Mouse (Mus musculus): ENCODE measurements around the gene Sh3bgrl.

Sh3bgrl gene

DNA sequence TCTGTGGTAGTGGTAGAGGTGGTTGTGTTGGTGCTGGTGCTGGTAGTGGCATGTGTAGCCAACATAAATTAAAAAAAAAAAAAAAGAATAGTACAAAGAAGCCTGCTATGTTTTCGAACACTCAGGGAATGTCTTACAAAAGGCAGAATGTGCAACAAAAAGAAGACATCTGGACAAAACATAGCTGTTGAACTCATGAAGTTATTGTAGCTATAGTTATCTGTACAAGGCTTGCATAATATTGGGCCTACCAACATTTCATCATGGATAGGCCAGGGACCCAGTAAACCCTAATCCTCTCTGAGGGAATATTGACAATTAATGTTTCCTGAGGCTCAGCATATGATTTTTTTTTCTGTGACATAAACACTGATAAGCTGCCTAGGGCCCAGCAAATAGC, 37.3 kb downstream of the Sh3bgrl start:
- no peak for DNase-seq (ENCODE audit: inconsistent ontology term)

DNA sequence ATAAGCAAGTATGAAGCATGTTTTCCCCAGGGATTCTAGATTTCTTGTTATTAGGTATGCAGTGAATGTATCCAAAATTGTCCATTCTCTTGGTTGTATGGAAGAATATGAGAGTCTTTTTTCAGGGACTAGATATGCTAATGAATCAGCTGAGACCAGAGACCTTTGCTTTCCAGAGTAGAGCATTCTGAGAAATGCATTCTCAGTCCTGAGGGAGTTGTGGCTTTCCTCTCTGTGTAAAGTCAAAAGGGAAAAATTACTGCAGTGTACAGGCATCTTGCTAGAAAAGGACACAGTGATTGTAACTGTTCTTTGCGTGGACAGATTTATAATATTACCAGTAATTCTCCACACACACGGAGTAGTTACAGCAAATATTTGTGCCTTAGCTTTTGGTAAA, 38.3 kb downstream of the Sh3bgrl start:
- no peak for DNase-seq (ENCODE audit: inconsistent ontology term)

DNA sequence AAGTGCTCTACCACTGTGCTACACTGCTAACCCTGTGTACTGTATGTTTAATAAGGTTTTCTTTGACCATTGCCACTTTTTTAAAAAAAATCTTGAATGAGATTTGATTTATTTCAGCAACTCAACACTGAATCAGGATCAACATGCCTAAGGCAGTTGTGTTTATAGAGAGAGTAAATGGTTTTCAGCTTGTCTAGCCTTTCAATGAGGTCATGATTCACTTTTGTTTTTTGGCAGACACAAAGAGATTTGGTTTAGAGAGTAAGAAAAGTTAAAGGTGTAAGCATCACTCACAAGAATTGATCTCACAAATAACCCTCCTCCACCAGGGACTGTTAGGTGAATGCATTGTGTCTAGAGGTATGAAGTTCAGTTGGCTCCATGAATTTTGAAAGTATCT, 41.1 kb downstream of the Sh3bgrl start:
- no peak for DNase-seq (ENCODE audit: inconsistent ontology term)

GRCm38 (mm10) chrX:109136820-109137219, 41.7 kb downstream of the Sh3bgrl start:
- DNase-seq (ENCODE audit: inconsistent ontology term), result no peak

DNA sequence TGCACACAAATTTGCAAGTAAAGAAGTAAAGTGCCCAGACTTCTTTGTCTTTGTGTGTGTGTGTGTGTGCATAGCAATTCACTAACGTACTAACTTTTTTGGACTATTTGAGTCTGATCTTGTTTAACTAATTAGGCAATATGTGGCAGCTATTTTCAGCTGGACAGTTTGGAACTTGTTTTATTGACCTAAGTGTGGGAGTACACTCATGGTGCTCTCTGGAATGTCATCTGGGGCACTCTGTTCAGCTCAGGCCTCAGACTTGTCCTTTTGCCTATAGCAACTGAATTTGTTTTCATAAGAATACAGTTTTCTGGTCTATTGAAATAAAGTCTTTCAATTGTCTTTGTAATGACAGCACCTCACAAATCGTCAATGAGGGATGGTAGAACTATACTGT, 42.1 kb downstream of the Sh3bgrl start:
- DNase-seq (ENCODE audit: inconsistent ontology term), result peak; percentile 52

- no peak for DNase-seq (ENCODE audit: inconsistent ontology term)
Observed at GRCm38 (mm10) chrX:109141337-109141870, 46.2 kb downstream of the Sh3bgrl start.

- no peak for DNase-seq (ENCODE audit: inconsistent ontology term)
Observed at GRCm38 (mm10) chrX:109142281-109142680, 47.1 kb downstream of the Sh3bgrl start.

DNA sequence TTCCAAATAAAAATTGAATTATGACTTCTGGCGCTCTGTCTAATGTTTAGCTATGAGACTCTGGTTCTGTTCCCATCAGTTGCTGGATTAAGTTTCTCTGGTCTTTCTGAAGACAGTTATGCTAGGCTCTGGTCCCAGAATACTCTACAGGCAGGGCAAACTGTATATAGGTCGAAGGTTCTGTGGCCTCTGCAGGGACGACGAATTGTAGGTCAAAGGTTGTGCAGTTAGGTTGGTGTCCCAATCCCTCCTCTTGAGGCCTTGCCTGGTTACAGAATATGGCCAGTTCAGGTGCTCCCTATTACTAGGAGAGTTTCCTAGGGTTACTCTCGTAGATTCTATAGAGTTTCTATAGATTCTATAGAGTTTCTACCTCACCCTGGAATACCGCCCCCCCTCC, 50.6 kb downstream of the Sh3bgrl start:
- no peak for DNase-seq (ENCODE audit: inconsistent ontology term)

GRCm38 (mm10) chrX:109147108-109147507, 51.9 kb downstream of the Sh3bgrl start:
- DNase-seq (ENCODE audit: inconsistent ontology term), result no peak

DNA sequence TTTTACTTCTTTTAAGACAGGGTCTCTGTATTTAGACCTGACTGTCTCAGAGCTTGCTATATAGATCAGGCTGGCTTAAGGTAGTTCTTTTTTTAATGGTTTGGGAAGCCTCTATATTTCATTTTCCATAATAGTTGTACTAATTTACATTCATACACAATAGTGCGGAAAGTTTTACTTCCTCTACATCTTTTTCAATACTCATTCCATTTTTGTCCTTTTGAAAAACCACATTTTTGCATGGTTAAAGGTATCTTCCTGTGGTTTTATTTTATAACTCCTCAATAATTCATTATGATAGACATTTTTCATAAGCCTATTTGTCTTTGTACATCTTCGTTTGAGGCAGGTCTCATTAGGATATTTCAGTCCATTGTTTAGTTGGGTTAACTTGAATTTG, 56.1 kb downstream of the Sh3bgrl start:
- DNase-seq (ENCODE audit: inconsistent ontology term), result no peak

GRCm38 (mm10) chrX:109160326-109160725, 65.2 kb downstream of the Sh3bgrl start:
- no peak for DNase-seq (ENCODE audit: inconsistent ontology term)

DNA sequence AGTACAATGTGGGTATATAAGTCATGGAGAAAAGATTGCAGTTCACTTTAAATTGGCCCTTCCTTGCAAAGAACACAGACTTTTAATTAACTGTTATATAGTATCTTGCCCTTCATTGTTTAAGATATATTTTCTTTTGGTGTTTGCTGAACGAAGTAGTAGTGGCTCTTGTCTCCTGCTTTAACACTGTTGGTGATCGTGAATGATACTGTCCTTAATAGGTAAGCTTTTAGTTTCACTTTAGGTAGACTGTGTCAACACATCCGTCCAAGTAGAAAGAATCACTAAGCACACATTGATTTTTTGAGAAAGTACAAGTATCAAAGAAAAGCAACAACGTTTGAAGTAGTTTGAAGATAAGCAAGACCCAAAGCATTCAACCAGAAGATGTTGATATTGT, 65.7 kb downstream of the Sh3bgrl start:
- DNase-seq (ENCODE audit: inconsistent ontology term), result no peak

DNA sequence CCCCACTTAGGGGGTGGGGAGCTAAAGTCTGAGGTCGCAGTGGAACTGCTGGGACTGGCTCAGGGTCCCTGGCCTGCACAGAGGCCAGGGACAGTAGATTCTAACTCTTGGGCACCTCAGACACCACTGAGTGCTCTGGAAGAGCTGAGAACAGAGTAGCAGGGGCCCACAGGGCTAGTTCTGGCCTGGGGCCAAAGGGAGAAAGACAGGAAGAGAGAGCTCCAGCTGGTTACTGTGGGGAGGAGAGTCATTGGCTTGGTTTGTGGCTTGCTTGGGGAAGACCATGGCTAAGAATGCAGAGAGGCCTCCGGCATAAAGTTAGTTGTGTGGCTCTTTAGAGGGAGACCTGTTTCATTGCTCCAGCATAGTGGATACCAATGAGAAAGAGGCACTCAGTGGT, 79.9 kb downstream of the Sh3bgrl start:
- DNase-seq (ENCODE audit: inconsistent ontology term), result no peak

DNA sequence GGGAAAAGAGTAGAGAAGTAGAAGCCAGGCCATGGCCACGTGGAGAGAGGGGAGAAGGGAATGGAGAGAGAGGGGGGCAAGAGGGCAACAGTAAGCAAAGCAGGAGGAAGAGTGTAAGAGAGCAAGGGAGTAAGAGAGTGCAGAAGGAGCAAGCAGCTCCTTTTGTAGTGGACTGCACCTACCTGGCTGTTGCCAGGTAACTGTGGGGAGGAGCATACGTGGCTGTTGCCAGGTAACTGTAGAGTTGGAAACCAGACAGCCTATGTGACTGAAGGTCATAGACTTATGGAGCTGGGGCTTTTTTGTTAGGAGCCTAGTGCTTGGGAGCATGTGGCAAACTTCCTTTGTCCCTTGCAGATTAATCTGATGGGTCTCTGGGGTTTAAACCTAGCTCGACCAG, 80.3 kb downstream of the Sh3bgrl start:
- no peak for DNase-seq (ENCODE audit: inconsistent ontology term)

DNA sequence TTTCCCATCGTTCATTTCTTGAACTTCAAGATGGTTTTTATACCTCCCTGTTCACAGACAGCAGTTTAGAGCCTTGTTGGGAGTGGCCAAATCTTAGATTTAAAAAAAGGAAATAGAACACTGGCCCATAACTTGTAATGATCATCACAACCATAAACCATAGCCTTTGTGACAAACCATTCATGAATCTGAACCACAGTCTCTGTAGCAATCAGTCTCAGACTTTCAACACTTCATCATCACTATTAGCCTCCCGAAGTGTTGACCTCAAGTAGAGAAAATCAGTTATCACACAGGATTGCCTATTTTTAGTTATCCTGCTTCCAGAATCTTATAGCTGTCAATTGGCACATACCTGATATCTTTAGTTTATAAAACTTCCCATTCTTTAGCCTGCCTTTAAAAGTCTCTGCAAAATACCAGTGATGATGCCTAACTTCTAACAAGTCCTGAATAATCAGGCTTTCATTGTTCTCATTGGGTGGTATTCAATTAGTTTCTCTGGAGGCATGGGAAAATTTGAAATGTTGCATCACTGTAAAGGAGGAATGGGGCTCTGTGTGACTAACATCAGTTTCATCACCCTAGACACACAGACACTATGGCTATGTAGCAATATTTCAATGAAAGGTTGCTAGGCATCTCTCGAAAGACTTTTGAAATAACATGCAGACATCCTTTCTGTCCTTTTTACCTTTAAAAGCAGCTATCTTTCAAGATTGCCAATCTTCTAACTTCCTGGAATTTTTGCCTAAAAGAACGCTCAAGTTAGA, 89.7 kb downstream of the Sh3bgrl start:
- DNase-seq (ENCODE audit: inconsistent ontology term), result peak; percentile 22

GRCm38 (mm10) chrX:109189607-109190006, 94.4 kb downstream of the Sh3bgrl start:
- no peak for DNase-seq (ENCODE audit: inconsistent ontology term)

DNA sequence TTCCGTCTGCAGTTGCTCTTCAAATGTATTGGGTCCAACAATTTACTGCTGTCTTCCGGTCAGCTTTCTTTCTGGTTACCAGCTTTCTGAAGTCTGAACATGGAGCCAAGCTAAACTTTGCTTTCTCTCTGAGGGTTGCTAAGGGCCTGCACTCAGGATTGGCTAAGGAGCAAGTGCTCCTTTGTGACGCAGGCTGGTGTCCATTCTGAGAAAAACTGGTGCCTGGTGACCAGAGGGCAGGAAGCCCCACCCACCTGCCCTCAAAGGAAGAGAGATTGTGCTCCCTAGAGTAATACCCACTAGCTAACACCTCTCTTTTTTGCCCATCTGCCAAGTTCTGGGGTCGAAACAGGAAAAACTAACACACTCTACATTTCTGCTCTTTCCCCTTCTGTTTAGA, 95.8 kb downstream of the Sh3bgrl start:
- no peak for DNase-seq (ENCODE audit: inconsistent ontology term)

DNA sequence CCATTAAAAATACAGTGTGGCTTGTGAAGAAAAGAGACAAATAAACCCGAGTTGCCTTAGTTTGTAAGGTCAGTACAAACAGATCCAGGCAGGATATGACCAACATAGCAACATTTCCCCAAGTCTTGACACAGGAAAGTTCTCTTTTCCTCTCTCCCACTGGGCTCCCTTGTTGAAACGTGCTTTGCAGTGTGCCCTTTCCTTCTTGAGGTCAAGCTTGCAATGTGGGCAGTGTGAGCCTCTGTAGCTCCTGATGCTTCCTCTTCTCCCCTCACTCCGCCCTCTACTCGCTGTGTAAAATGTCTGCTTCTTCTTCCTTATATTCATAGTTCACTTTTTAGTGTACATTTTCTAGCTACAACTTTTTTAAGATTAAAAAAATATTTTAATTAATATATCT, 96.3 kb downstream of the Sh3bgrl start:
- no peak for DNase-seq (ENCODE audit: inconsistent ontology term)

GRCm38 (mm10) chrX:109196468-109196867, 101.3 kb downstream of the Sh3bgrl start, which contains the start of gene Gm6377:
TSS of gene Gm6377 (plus strand) at chrX:109196756.
- DNase-seq (ENCODE audit: inconsistent ontology term), result no peak

DNA sequence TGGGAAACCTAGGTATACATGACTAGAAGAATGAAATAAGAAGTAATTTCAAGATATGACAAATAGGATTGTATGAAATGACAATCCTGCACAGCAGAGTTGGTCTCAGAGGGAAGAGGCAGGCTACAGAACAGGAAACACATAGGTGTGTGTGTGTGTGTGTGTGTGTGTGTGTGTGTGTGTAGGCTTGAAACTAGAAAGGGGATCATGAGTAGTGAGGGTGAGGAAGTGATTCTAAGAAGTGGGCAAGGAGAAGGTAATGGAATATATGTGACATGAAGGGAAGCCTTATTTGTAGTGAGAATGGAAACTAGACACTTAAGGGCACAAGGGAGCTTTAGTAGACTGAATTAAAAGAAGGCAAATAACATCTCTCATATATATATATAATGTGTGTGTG, 112.7 kb downstream of the Sh3bgrl start:
- DNase-seq (ENCODE audit: inconsistent ontology term), result no peak

- DNase-seq (ENCODE audit: inconsistent ontology term), result no peak
Observed at GRCm38 (mm10) chrX:109228720-109229119, 133.6 kb downstream of the Sh3bgrl start.

DNA sequence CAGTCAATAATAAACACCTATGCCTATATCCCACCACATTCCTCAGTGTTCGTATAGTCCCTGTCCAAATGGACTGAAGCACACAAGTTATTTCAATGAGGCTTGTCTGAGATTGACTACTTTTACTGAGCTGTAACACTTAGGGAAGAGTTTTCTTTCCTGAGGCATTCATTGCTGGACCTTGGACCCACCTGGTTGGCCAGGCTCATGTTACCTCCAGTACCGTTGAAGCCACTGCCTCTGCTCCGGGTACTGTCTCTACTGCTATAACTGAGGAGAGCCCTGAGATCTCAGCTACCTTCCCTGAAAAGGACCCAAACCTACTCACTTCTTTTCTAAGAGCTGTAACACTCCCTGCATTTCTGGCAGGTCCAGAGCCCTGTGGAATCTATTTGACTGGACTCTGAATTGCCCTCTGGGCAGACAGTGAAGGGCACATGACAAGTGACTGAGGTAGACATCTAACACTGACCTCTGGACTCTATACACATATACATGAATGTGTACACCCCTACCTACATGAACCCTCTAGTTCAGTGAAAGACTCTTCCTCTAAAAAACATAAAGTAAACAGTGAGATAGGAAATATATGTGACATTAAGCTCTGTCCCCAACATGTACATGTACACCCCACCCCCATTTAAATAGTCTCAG, 140.3 kb downstream of the Sh3bgrl start:
- DNase-seq (ENCODE audit: inconsistent ontology term), result no peak

DNA sequence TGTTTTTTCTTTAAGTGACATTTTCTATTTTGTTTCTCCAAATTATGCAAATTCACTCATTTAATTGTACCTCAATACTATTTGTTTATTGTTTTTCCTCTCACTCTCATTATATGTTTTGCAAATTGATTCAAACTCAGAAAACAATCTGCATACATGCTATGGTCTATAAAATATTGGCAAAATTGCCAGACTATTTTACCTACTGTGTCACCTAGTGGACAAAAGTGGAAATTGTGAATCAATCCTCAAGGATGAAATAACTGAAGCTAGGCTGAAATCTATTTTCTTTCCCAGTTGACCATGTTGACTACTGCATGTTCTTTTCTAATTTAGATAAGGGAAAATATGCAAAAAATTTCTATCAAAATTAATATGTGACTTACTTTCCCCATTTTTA, 143.0 kb downstream of the Sh3bgrl start:
- no peak for DNase-seq (ENCODE audit: inconsistent ontology term)
